Mouse (Mus musculus): ENCODE data around the gene Prpf3. TPM values are rescaled to one million over a fixed set of nuclear protein-coding genes. Genes with fewer than 3 reads are reported as not detected.
"Not testable (repeated sequence)": the region's sequence is repeated elsewhere in the genome, so short reads cannot be mapped to it uniquely, and the experiment has no call there.

Gene Prpf3
- 51.5 and 66.9 TPM in 2 replicates for polyA plus RNA-seq (2016; fragmentation: Nextera tagmentation; extraction: Ambion mirVana)

GRCm38 (mm10) chr3:95855502-95856089 lies at the start of gene Prpf3:
Prpf3 (minus strand) TSS chr3:95855885.
- Histone ChIP-seq H3K9me3 (no peaks in the 10 kb centered on the region), H3K4me1 (replicated peaks) (peaks cover 6% of the 10 kb centered on the region), H3K4me3 (peak within 1 kb of the TSS; percentile 96), H3K27ac (peak within 1 kb of the TSS; percentile 93), H3K36me3 (peaks cover 29% of the 10 kb centered on the region), H3K27me3 (ENCODE audit: insufficient read depth, poor library complexity, severe bottlenecking) (no peaks in the 10 kb centered on the region)
- WGBS, result under 1% methylated on average over 56 of the region's 56 CpGs
- DNase-seq (ENCODE audit: low spot score), result peak; percentile 93

GRCm38 (mm10) chr3:95904568-95904967 lies 48.9 kb upstream of the Prpf3 start, which contains the start of gene Car14:
Car14 (minus strand) TSS chr3:95904691.
- WGBS, result under 1% methylated on average over 15 of the region's 15 CpGs
- H3K4me1 ChIP-seq (replicated peaks), result peaks cover 66% of the 10 kb centered on the region
- peaks cover 13% of the 10 kb centered on the region; the same call in 1 of the 2 replicates for H3K36me3 ChIP-seq

GRCm38 (mm10) chr3:95903753-95904502 lies 48.2 kb upstream of the Prpf3 start:
- WGBS, result 1% methylated on average over 15 of the region's 15 CpGs
- DNase-seq (ENCODE audit: low spot score), result peak; percentile 64
- Histone ChIP-seq H3K9me3 (no peaks in the 10 kb centered on the region), H3K36me3 (peaks cover 19% of the 10 kb centered on the region), H3K27me3 (ENCODE audit: insufficient read depth, poor library complexity, severe bottlenecking) (peaks cover 11% of the 10 kb centered on the region; the same call in 1 of the 2 replicates), H3K4me1 (replicated peaks) (peaks cover 69% of the 10 kb centered on the region), H3K4me3 (peak overlapping the region; percentile 57), H3K27ac (peak overlapping the region; percentile 92)

More at GRCm38 (mm10) chr3:95904568-95904967, 48.9 kb upstream of the Prpf3 start, which contains the start of gene Car14:
- Histone ChIP-seq H3K4me3 (peak within 1 kb of the TSS; percentile 57), H3K27ac (peak within 1 kb of the TSS; percentile 92), H3K9me3 (no peaks in the 10 kb centered on the region), H3K27me3 (ENCODE audit: insufficient read depth, poor library complexity, severe bottlenecking) (peaks cover 11% of the 10 kb centered on the region; the same call in 1 of the 2 replicates)
- peak; percentile 69 for DNase-seq (ENCODE audit: low spot score)

GRCm38 (mm10) chr3:95902643-95903042 lies 47.0 kb upstream of the Prpf3 start:
- Histone ChIP-seq H3K4me3 (peak overlapping the region; percentile 57), H3K27me3 (ENCODE audit: insufficient read depth, poor library complexity, severe bottlenecking) (peaks cover 7% of the 10 kb centered on the region; the same call in 1 of the 2 replicates), H3K4me1 (replicated peaks) (peaks cover 69% of the 10 kb centered on the region), H3K9me3 (no peaks in the 10 kb centered on the region), H3K36me3 (peaks cover 31% of the 10 kb centered on the region), H3K27ac (peak overlapping the region; percentile 92)
- WGBS, result 34% methylated on average over 6 of the region's 6 CpGs
- DNase-seq (ENCODE audit: low spot score), result no peak

- Histone ChIP-seq H3K9me3 (no peaks in the 10 kb centered on the region), H3K27ac (peak overlapping the region; percentile 92), H3K4me1 (replicated peaks) (peaks cover 67% of the 10 kb centered on the region), H3K4me3 (peak overlapping the region; percentile 57), H3K27me3 (ENCODE audit: insufficient read depth, poor library complexity, severe bottlenecking) (peaks cover 3% of the 10 kb centered on the region; the same call in 1 of the 2 replicates), H3K36me3 (peaks cover 35% of the 10 kb centered on the region)
- DNase-seq (ENCODE audit: low spot score), result no peak
Measured at GRCm38 (mm10) chr3:95902373-95902625, 46.6 kb upstream of the Prpf3 start.

- peak overlapping the region; percentile 92 for H3K27ac ChIP-seq
- peaks cover 36% of the 10 kb centered on the region for H3K36me3 ChIP-seq
- H3K9me3 ChIP-seq, result no peaks in the 10 kb centered on the region
- peaks cover 62% of the 10 kb centered on the region for H3K4me1 ChIP-seq (replicated peaks)
- no peaks in the 10 kb centered on the region for H3K27me3 ChIP-seq (ENCODE audit: insufficient read depth, poor library complexity, severe bottlenecking)
- DNase-seq (ENCODE audit: low spot score), result no peak
- WGBS, result 73% methylated on average over 9 of the region's 9 CpGs
- H3K4me3 ChIP-seq, result peak overlapping the region; percentile 57
Measured at GRCm38 (mm10) chr3:95901616-95902372, 46.1 kb upstream of the Prpf3 start.

- no peaks in the 10 kb centered on the region for H3K27me3 ChIP-seq (ENCODE audit: insufficient read depth, poor library complexity, severe bottlenecking)
- no peak for DNase-seq (ENCODE audit: low spot score)
- 81% methylated on average over 13 of the region's 13 CpGs for whole genome bisulfite sequencing
- H3K27ac ChIP-seq, result no peak overlapping the region
- H3K9me3 ChIP-seq, result no peaks in the 10 kb centered on the region
- H3K36me3 ChIP-seq, result peaks cover 43% of the 10 kb centered on the region
- no peak overlapping the region for H3K4me3 ChIP-seq
- H3K4me1 ChIP-seq (replicated peaks), result peaks cover 52% of the 10 kb centered on the region
Measured at GRCm38 (mm10) chr3:95899800-95900524, 44.3 kb upstream of the Prpf3 start.

- H3K4me1 ChIP-seq (replicated peaks), result peaks cover 47% of the 10 kb centered on the region
- H3K27me3 ChIP-seq (ENCODE audit: insufficient read depth, poor library complexity, severe bottlenecking); DNase-seq (ENCODE audit: low spot score); H3K9me3 ChIP-seq: not testable (repeated sequence)
- H3K27ac ChIP-seq, result peak overlapping the region; percentile 40; the same call in 1 of the 2 replicates
- H3K36me3 ChIP-seq, result peaks cover 38% of the 10 kb centered on the region
- 88% methylated on average over 7 of the region's 7 CpGs for WGBS
- H3K4me3 ChIP-seq, result peak overlapping the region; percentile 26; the same call in 1 of the 2 replicates
Measured at GRCm38 (mm10) chr3:95895501-95895900, 39.8 kb upstream of the Prpf3 start.

- Histone ChIP-seq H3K4me3 (peak overlapping the region; percentile 77), H3K27me3 (ENCODE audit: insufficient read depth, poor library complexity, severe bottlenecking) (no peaks in the 10 kb centered on the region), H3K4me1 (replicated peaks) (peaks cover 47% of the 10 kb centered on the region), H3K27ac (peak overlapping the region; percentile 88), H3K9me3 (no peaks in the 10 kb centered on the region), H3K36me3 (peaks cover 30% of the 10 kb centered on the region)
- WGBS, result 16% methylated on average over 16 of the region's 16 CpGs
- DNase-seq (ENCODE audit: low spot score), result peak; percentile 44
Measured at GRCm38 (mm10) chr3:95894317-95895160, 38.9 kb upstream of the Prpf3 start.

- WGBS, result under 1% methylated on average over 30 of the region's 43 CpGs
- not testable (repeated sequence) for H3K9me3 ChIP-seq; H3K27me3 ChIP-seq (ENCODE audit: insufficient read depth, poor library complexity, severe bottlenecking)
- peak; percentile 97 for DNase-seq (ENCODE audit: low spot score)
- peak within 1 kb of the TSS; percentile 77 for H3K4me3 ChIP-seq
- peaks cover 44% of the 10 kb centered on the region for H3K4me1 ChIP-seq (replicated peaks)
- peaks cover 22% of the 10 kb centered on the region for H3K36me3 ChIP-seq
- peak within 1 kb of the TSS; percentile 88 for H3K27ac ChIP-seq
Measured at GRCm38 (mm10) chr3:95893606-95894316, 38.1 kb upstream of the Prpf3 start, which contains the start of gene Aph1a. Aph1a (plus strand) TSS chr3:95893969.

- 25% methylated on average over 7 of the region's 7 CpGs for WGBS
- Histone ChIP-seq H3K4me1 (replicated peaks) (peaks cover 44% of the 10 kb centered on the region), H3K9me3 (no peaks in the 10 kb centered on the region), H3K4me3 (peak overlapping the region; percentile 77), H3K36me3 (peaks cover 16% of the 10 kb centered on the region), H3K27me3 (ENCODE audit: insufficient read depth, poor library complexity, severe bottlenecking) (no peaks in the 10 kb centered on the region), H3K27ac (peak overlapping the region; percentile 87)
- no peak for DNase-seq (ENCODE audit: low spot score)
Measured at GRCm38 (mm10) chr3:95893126-95893525, 37.4 kb upstream of the Prpf3 start.
